Mouse (Mus musculus) stomach, embryonic 16.5 days (tissue): ENCODE measurements around the gene Eif2ak1. TPM values are rescaled to one million over a fixed set of nuclear protein-coding genes. Genes with fewer than 3 reads are reported as not detected.

ENCODE experiments used
- ATAC-seq: fragments of 200-750 bp; cut with Nextera tagmentation; 2 replicates; pipeline ENCODE4 v1.8.0; 2017; ENCODE audit warnings: moderate number of reproducible peaks, moderate TSS enrichment; ENCODE audit not compliant: insufficient read depth, low FRiP score
- H3K27ac ChIP-seq: fragments of 300-500 bp; sonication (generic); 2 replicates; pipeline ENCODE4 v1.5.1; 2014; ENCODE audit warnings: low read length
- H3K27me3 ChIP-seq: fragments of 300-500 bp; sonication (generic); 2 replicates; pipeline ENCODE4 v1.6.1; 2014; ENCODE audit warnings: low read length, control low read depth, mixed read lengths; ENCODE audit not compliant: control insufficient read depth, insufficient read depth
- H3K36me3 ChIP-seq: fragments of 300-500 bp; sonication (generic); 2 replicates; pipeline ENCODE4 v1.6.1; 2014; ENCODE audit warnings: low read length; ENCODE audit not compliant: control insufficient read depth, insufficient read depth
- H3K4me1 ChIP-seq: fragments of 300-500 bp; sonication (generic); 2 replicates; pipeline ENCODE4 v1.6.1; 2014; ENCODE audit warnings: low read length, control low read depth, mixed read lengths; ENCODE audit not compliant: control insufficient read depth, insufficient read depth
- H3K4me2 ChIP-seq: fragments of 300-500 bp; sonication (generic); 2 replicates; pipeline ENCODE4 v1.6.1; 2014; ENCODE audit warnings: low read depth, low read length, mixed read lengths
- H3K4me3 ChIP-seq: fragments of 300-500 bp; sonication (generic); replicated peaks from 2 replicates; pipeline ENCODE4 v1.5.1; 2014; ENCODE audit warnings: mild to moderate bottlenecking, low read length
- H3K9ac ChIP-seq: fragments of 300-500 bp; sonication (generic); 2 replicates; pipeline ENCODE4 v1.6.1; 2014; ENCODE audit warnings: low read length
- H3K9me3 ChIP-seq: fragments of 300-500 bp; sonication (generic); replicated peaks from 2 replicates; pipeline ENCODE4 v1.6.1; 2016; ENCODE audit warnings: low read length, control low read depth; ENCODE audit not compliant: control insufficient read depth
- WGBS: fragments of 180-500 bp; shearing (Covaris S2); extraction: QIAGEN DNeasy Blood & Tissue Kit; methylation state at CpG from one replicate; pipeline ENCODE4 v1.1.7; 2014; 5-methylcytosine and 5-hydroxymethylcytosine counted together
- polyA plus RNA-seq: library from polyadenylated mRNA; unstranded; fragments of >200 nt; fragmentation: Nextera tagmentation; extraction: Ambion mirVana; gene quantifications from 2 replicates; pipeline ENCODE4 v1.2.1, GENCODE M21; 2015

Gene Eif2ak1
- polyA plus RNA-seq, 1 experiment from 2014 or later: 35.0 TPM

- H3K27me3 ChIP-seq: no peaks in the 10 kb centered on the region
- peak overlapping the region; percentile 91 for H3K4me3 ChIP-seq
- H3K4me1 ChIP-seq: peaks cover 11% of the 10 kb centered on the region
- peak overlapping the region; percentile 79 for H3K4me2 ChIP-seq
- WGBS: under 1% methylated on average over 32 of the region's 32 CpGs
- ATAC-seq: peak; percentile 50; the same call in 1 of the 2 replicates
- H3K36me3 ChIP-seq: no peaks in the 10 kb centered on the region
- H3K9me3 ChIP-seq: no peaks in the 10 kb centered on the region
- H3K27ac ChIP-seq: peak overlapping the region; percentile 79
- H3K9ac ChIP-seq: peak overlapping the region; percentile 92
These were observed 333 bp downstream of the Eif2ak1 start for GRCm38 (mm10) chr5:143817931-143818311.

GRCm38 (mm10) chr5:143818461-143818860, 873 bp downstream of the Eif2ak1 start:
- peak overlapping the region; percentile 92 for H3K9ac ChIP-seq
- H3K27ac ChIP-seq: no peak overlapping the region
- no peaks in the 10 kb centered on the region for H3K27me3 ChIP-seq
- peaks cover 11% of the 10 kb centered on the region for H3K4me1 ChIP-seq
- no peak for ATAC-seq
- 8% methylated on average over 10 of the region's 10 CpGs for WGBS
- H3K36me3 ChIP-seq: no peaks in the 10 kb centered on the region
- H3K4me3 ChIP-seq: peak overlapping the region; percentile 91
- no peaks in the 10 kb centered on the region for H3K9me3 ChIP-seq
- H3K4me2 ChIP-seq: peak overlapping the region; percentile 79

GRCm38 (mm10) chr5:143818949-143819348, 1.4 kb downstream of the Eif2ak1 start:
- Histone ChIP-seq H3K27ac (no peak overlapping the region), H3K9me3 (no peaks in the 10 kb centered on the region), H3K4me1 (peaks cover 11% of the 10 kb centered on the region), H3K27me3 (no peaks in the 10 kb centered on the region), H3K9ac (no peak overlapping the region), H3K4me3 (no peak overlapping the region), H3K36me3 (no peaks in the 10 kb centered on the region), H3K4me2 (0 out of 2 replicates have a peak overlapping the region, but pooled peaks have one; percentile 79)
- 67% methylated on average over 13 of the region's 13 CpGs for WGBS
- ATAC-seq: no peak

DNA sequence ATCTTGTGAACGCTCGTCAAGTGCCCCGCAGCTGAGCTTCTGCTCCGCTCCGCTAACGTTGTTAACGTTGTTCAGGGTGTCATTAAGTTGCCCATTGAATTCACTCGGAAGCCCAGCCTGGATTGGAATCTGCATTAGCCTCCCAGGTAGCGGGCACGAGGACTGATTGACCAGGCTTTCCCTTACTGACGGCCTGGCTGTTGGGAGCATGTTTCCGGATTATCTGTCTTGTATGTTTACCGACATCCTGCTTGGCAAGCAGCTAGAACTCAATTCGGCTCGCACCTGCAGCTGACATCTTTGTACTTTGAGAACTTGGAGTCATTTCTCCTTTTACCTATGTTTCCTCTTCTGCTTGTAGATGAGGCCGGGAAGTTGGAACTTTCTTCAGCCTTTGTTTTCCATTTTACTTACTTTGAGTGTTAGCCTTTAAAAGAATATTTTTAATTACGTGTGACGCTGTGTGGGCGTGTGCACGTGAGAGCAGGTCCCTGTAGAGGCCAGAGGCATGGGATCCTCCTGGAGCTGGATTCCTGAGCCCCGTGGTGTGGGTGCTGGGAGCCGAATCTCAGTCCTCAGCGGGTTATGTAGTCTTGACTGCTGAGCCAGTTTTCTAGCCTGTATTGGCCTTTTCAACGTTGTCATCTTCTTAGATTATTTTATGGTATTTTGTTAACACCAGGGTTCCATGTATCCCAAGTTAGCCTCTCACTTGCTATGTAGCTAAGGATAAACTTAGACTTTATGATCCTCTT, 2.5 kb downstream of the Eif2ak1 start:
- Histone ChIP-seq H3K27me3 (no peaks in the 10 kb centered on the region), H3K27ac (no peak overlapping the region), H3K9ac (no peak overlapping the region), H3K4me3 (no peak overlapping the region), H3K4me1 (peaks cover 11% of the 10 kb centered on the region), H3K4me2 (no peak overlapping the region), H3K36me3 (no peaks in the 10 kb centered on the region), H3K9me3 (no peaks in the 10 kb centered on the region)
- ATAC-seq: no peak
- WGBS: 85% methylated on average over 24 of the region's 24 CpGs

- WGBS: 90% methylated on average over 5 of the region's 5 CpGs
These were observed 3.2 kb downstream of the Eif2ak1 start for GRCm38 (mm10) chr5:143820820-143821219.

DNA sequence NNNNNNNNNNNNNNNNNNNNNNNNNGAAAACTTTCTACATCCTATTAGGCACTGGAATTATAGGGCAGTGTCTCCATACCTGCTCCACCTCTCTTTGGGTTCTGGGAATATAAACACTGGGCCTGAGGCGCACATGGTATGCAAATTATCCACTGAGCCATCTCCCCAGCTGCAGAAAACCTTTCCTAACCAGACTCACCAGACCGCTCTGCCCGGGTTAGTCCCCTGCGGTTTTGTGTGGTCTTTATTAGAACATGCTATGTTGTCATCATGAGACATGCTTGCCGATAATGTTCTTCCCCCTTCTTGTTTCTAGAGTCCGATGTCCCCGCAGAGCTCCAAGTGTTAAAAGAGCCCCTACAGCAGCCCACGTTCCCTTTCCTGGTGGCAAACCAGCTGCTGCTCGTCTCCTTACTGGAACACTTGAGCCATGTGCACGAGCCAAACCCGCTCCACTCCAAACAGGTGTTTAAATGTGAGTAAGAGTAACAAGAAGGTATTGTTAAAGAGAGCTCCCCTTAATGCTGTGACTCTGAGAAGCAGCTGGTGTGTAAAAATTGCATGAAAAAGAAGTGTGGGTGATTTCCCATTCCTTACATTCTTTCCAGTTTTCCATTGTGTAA, 54.1 kb downstream of the Eif2ak1 start:
- no peak overlapping the region for H3K4me2 ChIP-seq
- H3K9me3 ChIP-seq: no peaks in the 10 kb centered on the region
- H3K9ac ChIP-seq: no peak overlapping the region
- no peaks in the 10 kb centered on the region for H3K4me1 ChIP-seq
- H3K27me3 ChIP-seq: no peaks in the 10 kb centered on the region
- no peak overlapping the region for H3K27ac ChIP-seq
- no peak for ATAC-seq
- no peak overlapping the region for H3K4me3 ChIP-seq
- 81% methylated on average over 11 of the region's 11 CpGs for WGBS
- H3K36me3 ChIP-seq: no peaks in the 10 kb centered on the region

More at GRCm38 (mm10) chr5:143820820-143821219, 3.2 kb downstream of the Eif2ak1 start:
- no peaks in the 10 kb centered on the region for H3K36me3 ChIP-seq
- H3K4me3 ChIP-seq: no peak overlapping the region
- no peaks in the 10 kb centered on the region for H3K27me3 ChIP-seq
- no peak overlapping the region for H3K4me2 ChIP-seq
- ATAC-seq: no peak
- peaks cover 11% of the 10 kb centered on the region for H3K4me1 ChIP-seq
- no peaks in the 10 kb centered on the region for H3K9me3 ChIP-seq
- H3K27ac ChIP-seq: no peak overlapping the region
- H3K9ac ChIP-seq: no peak overlapping the region

DNA sequence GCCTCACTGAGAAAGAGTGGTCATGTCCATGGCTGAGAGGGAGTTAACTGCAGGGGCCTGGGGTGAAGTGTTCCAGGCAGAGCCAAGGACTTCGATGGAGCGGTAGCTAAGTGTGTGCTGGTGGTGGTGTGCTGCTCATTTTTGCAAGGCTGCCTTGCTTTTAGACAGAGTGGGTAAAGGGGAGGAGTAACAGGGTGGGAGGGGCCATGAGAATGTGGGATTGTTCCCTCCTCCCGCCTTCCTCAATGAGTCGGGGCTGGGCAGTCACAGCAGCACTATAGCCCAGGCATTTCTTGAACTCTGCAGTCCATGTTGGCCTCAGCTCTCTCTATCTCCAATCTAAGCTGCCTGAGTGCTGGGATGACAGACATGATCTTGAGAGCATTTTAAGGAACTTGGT, 57.0 kb downstream of the Eif2ak1 start:
- Histone ChIP-seq H3K9ac (no peak overlapping the region), H3K4me3 (no peak overlapping the region), H3K36me3 (peaks cover 9% of the 10 kb centered on the region), H3K27ac (no peak overlapping the region), H3K4me1 (no peaks in the 10 kb centered on the region), H3K4me2 (no peak overlapping the region), H3K27me3 (no peaks in the 10 kb centered on the region), H3K9me3 (no peaks in the 10 kb centered on the region)
- ATAC-seq: no peak
- WGBS: 65% methylated on average over 4 of the region's 4 CpGs

- Histone ChIP-seq H3K4me3 (no peak overlapping the region), H3K27me3 (no peaks in the 10 kb centered on the region), H3K4me1 (no peaks in the 10 kb centered on the region), H3K9me3 (no peaks in the 10 kb centered on the region), H3K27ac (no peak overlapping the region), H3K4me2 (no peak overlapping the region), H3K9ac (no peak overlapping the region), H3K36me3 (peaks cover 63% of the 10 kb centered on the region)
- 96% methylated on average over 3 of the region's 3 CpGs for WGBS
- no peak for ATAC-seq
These were observed 67.7 kb downstream of the Eif2ak1 start for GRCm38 (mm10) chr5:143885274-143885673.

- Histone ChIP-seq H3K9me3 (no peaks in the 10 kb centered on the region), H3K4me1 (no peaks in the 10 kb centered on the region), H3K27ac (no peak overlapping the region), H3K4me2 (no peak overlapping the region), H3K27me3 (no peaks in the 10 kb centered on the region), H3K36me3 (peaks cover 38% of the 10 kb centered on the region), H3K9ac (no peak overlapping the region), H3K4me3 (no peak overlapping the region)
- ATAC-seq: no peak
- WGBS: 67% methylated on average over 6 of the region's 6 CpGs
These were observed 73.2 kb downstream of the Eif2ak1 start for GRCm38 (mm10) chr5:143890741-143891140.
